Comparison of ENCODE assay signal across 11 mouse cellular contexts in genomic region chr10:95032760-95033716, GRCm38 (mm10).
DNase-seq lines count a peak whose midpoint lies in the region; ATAC-seq lines count a peak whose summit lies in the region.
"Had no signal": no experiment of that assay in that cellular context is flagged by ENCODE, and none has a peak within 500 bp of the region (broad histone marks: within the 10 kb centered on the region; RNA-seq: fewer than 3 reads in every experiment).

No protein-coding gene starts in this region.

- no peaks in the 10 kb centered on the region; the same call in 1 of the 2 replicates for H3K4me1 ChIP-seq in hindbrain, embryonic 16.5 days (ENCODE audit: control insufficient read depth, insufficient read depth, low read depth, low read length)
- no peaks in the 10 kb centered on the region for H3K4me1 ChIP-seq in hindbrain, embryonic 11.5 days (replicated peaks; ENCODE audit: control insufficient read depth, insufficient read depth, low read length)
- H3K4me1 ChIP-seq: neural tube, embryonic 12.5 days had no signal

- H3K9me3 ChIP-seq in hindbrain, embryonic 16.5 days (ENCODE audit: control insufficient read depth, low read length) = no peaks in the 10 kb centered on the region
- H3K9me3 ChIP-seq in hindbrain, embryonic 11.5 days (ENCODE audit: control insufficient read depth, low read length) = no peaks in the 10 kb centered on the region
- H3K9me3 ChIP-seq: neural tube, embryonic 12.5 days had no signal

- DNase-seq in hindbrain, embryonic 11.5 days (ENCODE audit: low spot score) = no peak
- peak; percentile 6 for DNase-seq in right cerebral cortex, adult 18-20 months
- no peak for DNase-seq in right cerebral cortex, postnatal 14 days
- peak; percentile 34 for DNase-seq in kidney, postnatal 14 days
- peak; percentile 7 for DNase-seq in ovary, postnatal 36 days (ENCODE audit: low spot score)
- DNase-seq in spleen, adult 18-20 months = no peak
- DNase-seq in left cerebral cortex, adult 8-10 months (ENCODE audit: low spot score in 2 of 2) = no peak
- DNase-seq: adrenal gland, adult 8-10 months; heart, postnatal 14 days had no signal

- no peak overlapping the region; the same call in 1 of the 2 replicates for H3K27ac ChIP-seq in hindbrain, embryonic 16.5 days (ENCODE audit: low read depth, low read length)
- H3K27ac ChIP-seq in hindbrain, embryonic 11.5 days (ENCODE audit: low read depth, low read length) = no peak overlapping the region
- H3K27ac ChIP-seq: neural tube, embryonic 12.5 days had no signal

- no peak overlapping the region for H3K4me3 ChIP-seq in hindbrain, embryonic 16.5 days (ENCODE audit: low read length)
- no peak overlapping the region for H3K4me3 ChIP-seq in hindbrain, embryonic 11.5 days (ENCODE audit: low read depth, low read length)
- H3K4me3 ChIP-seq: neural tube, embryonic 12.5 days had no signal

- H3K9ac ChIP-seq in hindbrain, embryonic 16.5 days (ENCODE audit: low read depth, low read length) = no peak overlapping the region
- H3K9ac ChIP-seq in hindbrain, embryonic 11.5 days (ENCODE audit: low read depth, low read length) = no peak overlapping the region
- H3K9ac ChIP-seq: neural tube, embryonic 12.5 days had no signal

- no peaks in the 10 kb centered on the region for H3K27me3 ChIP-seq in hindbrain, embryonic 16.5 days (replicated peaks; ENCODE audit: control insufficient read depth, insufficient read depth, low read length)
- no peaks in the 10 kb centered on the region for H3K27me3 ChIP-seq in hindbrain, embryonic 11.5 days (ENCODE audit: control insufficient read depth, insufficient read depth, low read length)
- H3K27me3 ChIP-seq: neural tube, embryonic 12.5 days had no signal

- peak; percentile 92 for ATAC-seq in hindbrain, embryonic 16.5 days
- ATAC-seq in hindbrain, embryonic 11.5 days (ENCODE audit: low FRiP score) = no peak

- no peaks in the 10 kb centered on the region for H3K36me3 ChIP-seq in hindbrain, embryonic 16.5 days (ENCODE audit: control insufficient read depth, insufficient read depth, low read length)
- H3K36me3 ChIP-seq in hindbrain, embryonic 11.5 days (ENCODE audit: control insufficient read depth, insufficient read depth, low read length) = no peaks in the 10 kb centered on the region
- H3K36me3 ChIP-seq: neural tube, embryonic 12.5 days had no signal

- WGBS in hindbrain, embryonic 16.5 days = 66% methylated on average over 14 of the region's 14 CpGs
- 89% methylated on average over 14 of the region's 14 CpGs for WGBS in hindbrain, embryonic 11.5 days

- H3K4me2 ChIP-seq in hindbrain, embryonic 16.5 days (ENCODE audit: low read length) = no peak overlapping the region
- no peak overlapping the region for H3K4me2 ChIP-seq in hindbrain, embryonic 11.5 days (replicated peaks; ENCODE audit: low read depth, low read length)
- H3K4me2 ChIP-seq: neural tube, embryonic 12.5 days had no signal

Comparison
In these comparisons a context has a peak if more than half of its experiments do, and no peak if none do; other contexts are left out.
1. DNase-seq: peak in right cerebral cortex, adult 18-20 months (single experiment), kidney, postnatal 14 days (single experiment) and ovary, postnatal 36 days (single experiment); none in hindbrain, embryonic 11.5 days (single experiment), right cerebral cortex, postnatal 14 days (single experiment), spleen, adult 18-20 months (0 of 2) and left cerebral cortex, adult 8-10 months (0 of 2).